In genomic region chr11:87916005-87916404, GRCm38 (mm10) we compare ENCODE assay signal across 25 mouse cellular contexts. TPM values are rescaled to one million over a fixed set of nuclear protein-coding genes. Genes with fewer than 3 reads are reported as not detected.
"Had no signal": no experiment of that assay in that cellular context is flagged by ENCODE, and none has a peak within 500 bp of the region (broad histone marks: within the 10 kb centered on the region; RNA-seq: fewer than 3 reads in every experiment).

No protein-coding gene starts in this region.

- H3K36me3 ChIP-seq: lung, embryonic 15.5 days; midbrain, embryonic 13.5 days; midbrain, embryonic 15.5 days; neural tube, embryonic 12.5 days; stomach, embryonic 15.5 days had no signal

- H3K4me2 ChIP-seq: lung, embryonic 15.5 days; midbrain, embryonic 11.5 days; midbrain, embryonic 13.5 days; midbrain, embryonic 15.5 days; neural tube, embryonic 12.5 days; stomach, embryonic 15.5 days had no signal

- DNase-seq: lung, adult 2 months; lung, postnatal 14 days; lung, postnatal 36 days; right cerebral cortex, postnatal 14 days; thymus, adult 2 months; thymus, postnatal 25 days; thymus, postnatal 4 days had no signal

- H3K9ac ChIP-seq: lung, embryonic 15.5 days; midbrain, embryonic 13.5 days; midbrain, embryonic 15.5 days; neural tube, embryonic 12.5 days; stomach, embryonic 15.5 days had no signal

- H3K9me3 ChIP-seq: lung, embryonic 15.5 days; megakaryocyte, embryonic 14.5 days; midbrain, embryonic 13.5 days; midbrain, embryonic 15.5 days; neural tube, embryonic 12.5 days; stomach, embryonic 15.5 days had no signal

- H3K4me3 ChIP-seq: lung, embryonic 15.5 days; megakaryocyte, embryonic 14.5 days; midbrain, embryonic 13.5 days; midbrain, embryonic 15.5 days; neural tube, embryonic 12.5 days; stomach, embryonic 15.5 days had no signal

- H3K27me3 ChIP-seq: lung, embryonic 15.5 days; midbrain, embryonic 15.5 days; neural tube, embryonic 12.5 days; stomach, embryonic 15.5 days had no signal

- H3K4me1 ChIP-seq: lung, embryonic 15.5 days; megakaryocyte, embryonic 14.5 days; midbrain, embryonic 13.5 days; midbrain, embryonic 15.5 days; neural tube, embryonic 12.5 days; stomach, embryonic 15.5 days had no signal

- H3K27ac ChIP-seq: lung, embryonic 15.5 days; macrophage; midbrain, embryonic 13.5 days; midbrain, embryonic 15.5 days; neural tube, embryonic 12.5 days; stomach, embryonic 15.5 days; stomach, postnatal 0 days had no signal

- ATAC-seq: lung, postnatal 0 days; midbrain, embryonic 13.5 days; midbrain, embryonic 15.5 days had no signal

RNA-seq across cellular contexts. Expression of gene Olfr464, which starts 4.8 kb away (rescaled TPM):
- total RNA-seq: megakaryocyte progenitor cell, adult 5-6 weeks; monocyte, adult 5-6 weeks; neutrophil, adult 5-6 weeks had no signal
- polyA plus RNA-seq: lung, embryonic 15.5 days; lung, postnatal 0 days; macrophage; midbrain, embryonic 11.5 days; midbrain, embryonic 13.5 days; midbrain, postnatal 0 days; neural tube, embryonic 12.5 days; spleen, adult 2 months; stomach, embryonic 15.5 days; stomach, postnatal 0 days; testis, adult 2 months; urinary bladder, adult 2 months had no signal

RNA-seq across cellular contexts. Expression of gene Olfr463, which starts 18.8 kb away (rescaled TPM):
- total RNA-seq: megakaryocyte progenitor cell, adult 5-6 weeks; midbrain, postnatal 0 days; monocyte, adult 5-6 weeks; neutrophil, adult 5-6 weeks had no signal
- polyA plus RNA-seq: lung, adult 2 months; lung, embryonic 15.5 days; lung, postnatal 0 days; macrophage; midbrain, embryonic 11.5 days; midbrain, embryonic 13.5 days; midbrain, embryonic 15.5 days; midbrain, postnatal 0 days; neural tube, embryonic 12.5 days; neural tube, embryonic 14.5 days; spleen, adult 2 months; stomach, embryonic 15.5 days; stomach, postnatal 0 days; testis, adult 2 months; thymus, adult 2 months; urinary bladder, adult 2 months had no signal

RNA-seq across cellular contexts. Expression of gene Olfr462, which starts 23.9 kb away (rescaled TPM):
- total RNA-seq: megakaryocyte progenitor cell, adult 5-6 weeks; midbrain, postnatal 0 days; monocyte, adult 5-6 weeks; neutrophil, adult 5-6 weeks had no signal
- polyA plus RNA-seq: lung, adult 2 months; lung, embryonic 15.5 days; lung, postnatal 0 days; macrophage; midbrain, embryonic 11.5 days; midbrain, embryonic 13.5 days; midbrain, embryonic 15.5 days; midbrain, postnatal 0 days; neural tube, embryonic 12.5 days; neural tube, embryonic 14.5 days; spleen, adult 2 months; stomach, embryonic 15.5 days; stomach, postnatal 0 days; testis, adult 2 months; thymus, adult 2 months; urinary bladder, adult 2 months had no signal

RNA-seq across cellular contexts. Expression of gene Epx, which starts 40.7 kb away (rescaled TPM):
- total RNA-seq: monocyte, adult 5-6 weeks; neutrophil, adult 5-6 weeks had no signal
- polyA plus RNA-seq: lung, embryonic 15.5 days; lung, postnatal 0 days; macrophage; midbrain, embryonic 11.5 days; neural tube, embryonic 12.5 days; testis, adult 2 months; urinary bladder, adult 2 months had no signal
